Mouse (Mus musculus) lung, postnatal 0 days (tissue): ENCODE results near the gene Gm49383.

ENCODE experiments used
- CTCF ChIP-seq: IDR thresholded peaks from 2 replicates; pipeline ENCODE4 v1.5.1; 2016; ENCODE audit warnings: antibody characterized with exemption, mild to moderate bottlenecking
- EP300 ChIP-seq: IDR thresholded peaks from 2 replicates; pipeline ENCODE4 v1.6.1; 2016; ENCODE audit warnings: antibody characterized with exemption, mild to moderate bottlenecking, control low read depth

DNA sequence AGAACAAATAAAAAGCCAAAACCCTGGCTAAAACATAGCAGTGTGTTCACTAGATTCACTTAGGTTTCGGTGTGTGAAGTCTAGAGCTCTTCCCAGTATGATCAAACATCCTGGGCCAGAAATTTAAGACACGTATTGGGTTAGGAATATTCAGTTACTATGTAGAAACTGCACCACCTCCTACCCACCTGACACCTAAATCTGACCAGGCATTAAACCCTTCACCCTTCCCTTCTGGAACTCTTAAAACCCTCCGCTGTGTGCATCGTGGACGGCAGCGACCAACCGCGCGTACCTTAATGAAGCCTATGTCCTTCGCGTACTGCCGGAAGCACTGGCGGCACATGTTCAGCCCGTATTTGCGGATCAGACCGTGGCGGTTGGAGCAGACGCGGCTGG is 38.5 kb downstream of the Gm49383 start:
- TF ChIP-seq CTCF (no peak), EP300 (no peak)
